Mouse (Mus musculus) left cerebral cortex, postnatal 4 days (tissue): ENCODE results near the gene St6galnac5. TPM values are rescaled to one million over a fixed set of nuclear protein-coding genes. Genes with fewer than 3 reads are reported as not detected.

Source experiments
- DNase-seq: peaks from one replicate; pipeline ENCODE4 v3.0.0-alpha.2; 2022
- intact Hi-C: fragments of 180-260 bp; cut with DNase I; formaldehyde crosslinking; loops from one replicate; pipeline ENCODE4 v1.15.1; 2025
- total RNA-seq, 2 experiments: library from RNA; stranded (reverse); gene quantifications; 2 replicates each; pipeline ENCODE4 v1.2.3; 2021

Gene St6galnac5
- total RNA-seq, 2 experiments from 2014 or later, result 50.0 to 62.1 TPM

GRCm38 (mm10) chr3:152874431-152875355 is 107.4 kb downstream of the St6galnac5 start:
- DNase-seq, result no peak
- intact Hi-C loops, result no loop called here

GRCm38 (mm10) chr3:152872596-152872995 is 109.5 kb downstream of the St6galnac5 start:
- peak; percentile 27 for DNase-seq
- intact Hi-C loops, result no loop called here

- DNase-seq, result no peak
- intact Hi-C loops, result no loop called here
These were observed 110.0 kb downstream of the St6galnac5 start for GRCm38 (mm10) chr3:152872054-152872453.

GRCm38 (mm10) chr3:152867654-152868525 is 114.2 kb downstream of the St6galnac5 start:
- intact Hi-C loops, result no loop called here
- DNase-seq, result peak; percentile 49

GRCm38 (mm10) chr3:152866035-152866965 is 115.7 kb downstream of the St6galnac5 start:
- intact Hi-C loops, result no loop called here
- DNase-seq, result no peak

GRCm38 (mm10) chr3:152861978-152862377 is 120.1 kb downstream of the St6galnac5 start:
- no peak for DNase-seq
- intact Hi-C loops, result no loop called here

GRCm38 (mm10) chr3:152861450-152861849 is 120.6 kb downstream of the St6galnac5 start:
- no peak for DNase-seq
- intact Hi-C loops, result no loop called here

- peak; percentile 36 for DNase-seq
- intact Hi-C loops, result no loop called here
These were observed 126.0 kb downstream of the St6galnac5 start for GRCm38 (mm10) chr3:152856095-152856494.

- intact Hi-C loops, result no loop called here
- no peak for DNase-seq
These were observed 126.9 kb downstream of the St6galnac5 start for GRCm38 (mm10) chr3:152855006-152855614.

- intact Hi-C loops, result no loop called here
- no peak for DNase-seq
These were observed 138.1 kb downstream of the St6galnac5 start for GRCm38 (mm10) chr3:152843925-152844324.

GRCm38 (mm10) chr3:152842648-152843047 is 139.4 kb downstream of the St6galnac5 start:
- intact Hi-C loops, result no loop called here
- DNase-seq, result no peak

GRCm38 (mm10) chr3:152841264-152841663 is 140.8 kb downstream of the St6galnac5 start:
- no peak for DNase-seq
- intact Hi-C loops, result no loop called here

- intact Hi-C loops, result no loop called here
- no peak for DNase-seq
These were observed 144.1 kb downstream of the St6galnac5 start for GRCm38 (mm10) chr3:152837938-152838337.

GRCm38 (mm10) chr3:152837407-152837806 is 144.6 kb downstream of the St6galnac5 start:
- DNase-seq, result no peak
- intact Hi-C loops, result no loop called here

GRCm38 (mm10) chr3:152832436-152832835 is 149.6 kb downstream of the St6galnac5 start:
- DNase-seq, result no peak
- intact Hi-C loops, result no loop called here

GRCm38 (mm10) chr3:152831974-152832373 is 150.1 kb downstream of the St6galnac5 start:
- no peak for DNase-seq

GRCm38 (mm10) chr3:152831377-152831776 is 150.7 kb downstream of the St6galnac5 start:
- intact Hi-C loops, result no loop called here
- peak; percentile 16 for DNase-seq

More at GRCm38 (mm10) chr3:152831974-152832373, 150.1 kb downstream of the St6galnac5 start:
- intact Hi-C loops, result no loop called here

- peak; percentile 36 for DNase-seq
- intact Hi-C loops, result no loop called here
These were observed 160.8 kb downstream of the St6galnac5 start for GRCm38 (mm10) chr3:152821202-152821601.

GRCm38 (mm10) chr3:152820406-152820805 is 161.6 kb downstream of the St6galnac5 start:
- intact Hi-C loops, result no loop called here
- DNase-seq, result no peak

- no peak for DNase-seq
- intact Hi-C loops, result no loop called here
These were observed 166.9 kb downstream of the St6galnac5 start for GRCm38 (mm10) chr3:152815110-152815509.
